Mouse (Mus musculus) T-helper 1 cell (primary cell): ENCODE results near the gene Letmd1.
"Not testable (repeated sequence)": the region's sequence is repeated elsewhere in the genome, so short reads cannot be mapped to it uniquely, and the experiment has no call there.

Experiments
- in situ Hi-C: fragments of 300-600 bp; cut with MboI, MseI; formaldehyde crosslinking; loops from one replicate; pipeline ENCODE4 v1.15.1; 2025; ENCODE audit warnings: high pct_unique_total_duplicates

Gene Letmd1

GRCm38 (mm10) chr15:100468295-100469188, at the start of gene Letmd1:
TSS of gene Letmd1 (plus strand) at chr15:100469023.
- in situ Hi-C loops, result no loop called here

- in situ Hi-C loops, result loop anchor here (10.0 kb wide), 1 partner anchor 1075 kb away; no protein-coding TSS in a partner anchor
Measured at GRCm38 (mm10) chr15:100419311-100419710, 49.5 kb upstream of the Letmd1 start.

DNA sequence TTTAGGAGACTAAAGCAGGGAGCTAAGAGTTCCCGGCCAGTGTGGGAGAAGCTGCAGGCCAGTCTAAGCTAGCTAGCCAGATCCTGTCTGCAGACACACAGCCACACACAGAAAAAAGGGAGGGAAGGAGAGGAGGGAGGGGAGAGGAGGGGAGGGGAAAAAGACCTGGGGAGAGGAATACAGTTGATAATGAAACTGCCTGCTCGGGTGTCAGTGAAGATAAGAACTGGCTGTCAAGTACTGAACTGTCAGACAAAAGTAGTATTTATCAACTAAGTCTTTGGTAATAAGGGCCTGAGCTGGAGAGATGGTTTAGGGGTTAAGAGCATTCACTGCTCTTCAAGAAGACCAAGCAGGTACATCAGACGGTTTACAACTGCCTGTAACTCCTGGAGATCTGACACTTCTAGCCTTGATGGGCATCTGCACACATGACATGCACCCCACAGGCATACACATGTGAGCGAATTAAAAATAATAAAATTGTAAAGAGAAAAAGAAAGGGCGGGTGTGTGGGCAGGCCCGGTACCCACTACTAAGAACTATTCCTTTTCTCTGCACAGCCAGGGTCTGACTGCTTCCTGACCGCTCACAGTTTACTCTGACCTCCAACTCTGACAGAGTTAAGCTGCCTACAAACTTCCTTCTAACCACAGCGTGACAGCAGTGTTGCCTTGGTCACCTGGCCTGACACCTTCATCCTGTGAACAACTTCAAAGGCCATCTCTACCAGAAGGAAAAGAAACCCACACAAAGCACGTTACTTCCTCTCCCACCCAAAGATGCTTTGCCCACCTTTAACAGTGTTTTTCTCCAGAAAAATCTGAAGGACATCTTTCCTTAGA, 48.7 kb upstream of the Letmd1 start:
- in situ Hi-C loops, result loop anchor here (10.0 kb wide), 1 partner anchor 1075 kb away; no protein-coding TSS in a partner anchor

GRCm38 (mm10) chr15:100421059-100421757, 47.6 kb upstream of the Letmd1 start:
- in situ Hi-C loops, result no loop called here

- in situ Hi-C loops, result not testable (repeated sequence)
Measured at GRCm38 (mm10) chr15:100421758-100422197, 47.0 kb upstream of the Letmd1 start, which contains the start of gene Gm5475. TSS of gene Gm5475 (plus strand) at chr15:100422147.

- in situ Hi-C loops, result no loop called here
Measured at GRCm38 (mm10) chr15:100422476-100422875, 46.3 kb upstream of the Letmd1 start.

- in situ Hi-C loops, result no loop called here
Measured at GRCm38 (mm10) chr15:100422899-100423860, 45.6 kb upstream of the Letmd1 start.

GRCm38 (mm10) chr15:100423916-100424315, 44.9 kb upstream of the Letmd1 start:
- in situ Hi-C loops, result no loop called here

DNA sequence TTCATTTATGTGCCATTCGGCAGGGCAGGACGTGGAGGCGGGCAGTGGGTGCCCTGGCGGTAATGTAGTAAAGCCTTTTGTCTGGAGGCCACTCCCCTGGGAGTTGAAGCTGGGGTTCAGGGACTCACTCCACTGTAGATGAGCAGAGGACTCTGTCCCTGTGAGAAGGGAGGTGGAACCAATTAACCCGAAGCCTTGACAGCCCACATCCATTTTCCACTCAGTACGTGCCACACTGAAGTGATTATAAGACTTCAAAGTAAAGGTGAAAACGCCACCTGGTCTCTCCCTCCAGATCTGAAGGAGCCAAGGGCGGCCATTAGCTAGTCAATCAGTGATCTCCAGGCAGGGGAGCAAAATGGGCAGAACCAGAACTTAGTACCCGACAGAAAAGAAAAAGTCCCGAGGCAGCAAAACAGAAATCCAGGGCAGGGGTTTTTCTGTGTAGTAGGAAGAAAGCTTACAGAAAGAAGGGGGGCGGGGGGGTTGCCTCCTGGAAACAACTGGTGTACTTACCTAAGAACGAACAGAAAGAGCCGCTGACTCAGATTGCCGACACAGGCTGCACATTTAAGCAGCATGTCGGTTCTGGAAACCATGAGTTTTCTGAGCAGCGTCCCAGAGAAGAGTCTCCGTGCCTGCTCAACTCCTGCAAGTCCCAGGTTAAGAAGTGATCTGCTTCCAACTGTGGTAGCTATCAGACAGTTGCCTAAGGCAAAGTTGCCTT, 44.3 kb upstream of the Letmd1 start, which contains the start of gene Slc11a2:
TSS of gene Slc11a2 (minus strand) at position 677 of the 727 bp plus-strand sequence.
- in situ Hi-C loops, result no loop called here

DNA sequence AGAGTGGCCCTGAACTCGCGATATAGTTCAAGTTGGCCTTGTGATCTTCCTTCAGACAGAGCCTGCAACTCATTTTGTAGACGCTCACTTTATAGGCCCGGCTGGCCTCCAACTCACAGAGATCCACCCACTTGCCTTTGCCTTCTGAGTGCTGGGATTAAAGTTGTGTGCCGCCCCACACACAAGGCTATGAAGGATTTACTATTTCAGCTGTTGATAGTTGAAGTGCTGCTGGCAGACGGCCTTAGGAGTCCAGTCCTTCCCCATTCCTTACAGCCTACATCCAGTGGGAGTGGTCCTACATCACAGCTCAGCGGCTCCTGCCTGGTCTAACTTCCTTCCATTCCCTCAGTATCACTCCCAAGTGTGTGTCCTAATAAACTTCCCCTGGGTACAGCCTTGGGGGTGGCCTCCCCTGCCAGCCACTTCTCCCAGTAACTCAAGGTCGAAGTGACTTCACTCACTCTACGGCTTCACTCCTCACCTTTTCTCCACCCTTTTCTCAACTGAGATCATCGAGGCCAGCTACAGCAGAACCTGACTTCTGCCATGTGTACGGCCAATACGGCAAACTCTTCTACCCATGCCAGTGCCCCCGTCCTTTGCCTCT, 40.4 kb upstream of the Letmd1 start:
- in situ Hi-C loops, result no loop called here

DNA sequence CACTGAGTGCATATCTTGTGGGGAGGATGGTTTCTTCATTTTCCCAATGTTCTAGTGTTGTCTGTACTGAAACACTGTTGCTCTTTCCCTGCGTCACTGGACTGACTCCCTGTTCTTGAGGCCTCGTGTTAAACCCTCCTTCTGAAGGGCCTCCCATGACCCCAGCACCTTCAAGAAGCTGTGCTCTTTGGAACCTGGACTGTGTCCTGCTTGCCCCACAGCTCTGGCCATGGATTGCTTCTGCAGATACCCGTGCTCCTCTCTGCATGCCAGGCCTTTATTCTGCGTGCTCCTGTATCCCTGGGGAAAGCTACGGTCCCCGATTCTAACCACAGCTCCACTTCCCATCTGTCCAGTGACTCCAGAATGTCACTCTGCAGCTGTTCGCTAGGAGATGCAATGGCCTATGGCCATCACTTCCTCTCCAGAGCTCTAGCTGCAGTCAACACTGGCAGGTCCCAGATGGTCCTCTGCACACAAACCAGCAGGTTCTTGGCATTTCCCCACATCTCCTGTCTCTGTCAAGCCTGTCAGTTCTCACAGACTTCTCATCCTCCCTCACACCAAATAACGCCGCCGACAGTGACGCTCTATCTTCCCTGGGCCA, 38.8 kb upstream of the Letmd1 start:
- in situ Hi-C loops, result no loop called here

GRCm38 (mm10) chr15:100433234-100433633, 35.6 kb upstream of the Letmd1 start:
- in situ Hi-C loops, result no loop called here

DNA sequence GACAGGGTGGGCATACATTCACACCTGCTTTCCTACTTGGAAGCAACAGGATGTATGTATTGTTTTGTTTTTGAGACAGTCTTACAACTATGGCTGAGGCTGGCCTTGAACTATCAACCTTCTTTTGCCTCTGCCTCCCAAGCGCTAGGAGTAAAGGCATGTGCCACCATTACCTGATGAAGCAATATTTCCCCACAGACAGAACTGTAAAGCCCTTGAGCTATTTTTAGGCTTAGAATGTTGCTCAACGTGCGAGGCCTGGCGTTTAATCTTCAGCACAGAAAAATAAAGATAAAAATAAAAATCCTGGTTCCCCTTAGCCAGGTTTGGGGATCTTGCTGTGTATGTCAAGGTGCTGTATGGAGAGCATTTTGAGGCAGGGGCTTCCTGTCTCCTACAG, 32.7 kb upstream of the Letmd1 start:
- in situ Hi-C loops, result no loop called here

DNA sequence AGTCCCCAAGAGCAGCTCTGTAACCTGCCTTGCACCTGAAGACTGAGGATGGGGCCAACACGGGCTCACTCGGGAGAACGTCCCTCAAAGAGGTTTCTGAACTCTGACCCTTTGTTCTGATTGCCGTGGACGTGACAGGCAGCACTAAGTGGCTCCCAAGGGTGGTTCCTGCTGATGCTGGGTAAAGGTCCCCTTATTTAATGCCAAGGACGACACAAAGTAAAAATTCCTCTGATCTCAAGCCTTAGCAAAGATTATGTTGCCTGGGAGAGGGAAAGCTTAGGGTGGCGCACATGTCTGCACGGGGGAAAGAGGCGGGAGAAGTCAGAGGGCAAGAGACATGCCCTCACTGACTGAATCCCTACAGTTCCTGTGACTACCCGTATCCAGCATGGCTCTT, 32.3 kb upstream of the Letmd1 start:
- in situ Hi-C loops, result no loop called here

- in situ Hi-C loops, result no loop called here
Measured at GRCm38 (mm10) chr15:100443126-100443922, 25.5 kb upstream of the Letmd1 start.

GRCm38 (mm10) chr15:100446887-100447286, 21.9 kb upstream of the Letmd1 start:
- in situ Hi-C loops, result no loop called here

- in situ Hi-C loops, result no loop called here
Measured at GRCm38 (mm10) chr15:100448572-100448971, 20.3 kb upstream of the Letmd1 start.

GRCm38 (mm10) chr15:100449495-100449894, 19.3 kb upstream of the Letmd1 start:
- in situ Hi-C loops, result no loop called here
